Mouse (Mus musculus) heart, embryonic 13.5 days (tissue): ENCODE measurements at regions not wholly inside any gene's neighbourhood (a gene's known extent, or its start where the extent isn't known, plus 50 kb on each side); places are given as distances from the start of the nearest gene placed in this dataset.

ENCODE experiments used
- ATAC-seq: fragments of 200-750 bp; cut with Nextera tagmentation; 2 replicates; pipeline ENCODE4 v1.8.0; 2017; ENCODE audit warnings: moderate TSS enrichment; ENCODE audit not compliant: insufficient number of reproducible peaks, low FRiP score, low TSS enrichment; ENCODE audit errors: extremely low read depth
- H3K27ac ChIP-seq: fragments of 300-500 bp; sonication (generic); replicated peaks from 2 replicates; pipeline ENCODE4 v1.5.1; 2015; ENCODE audit warnings: moderate library complexity, mild to moderate bottlenecking, inconsistent platforms
- H3K27me3 ChIP-seq: fragments of 300-500 bp; sonication (generic); replicated peaks from 2 replicates; pipeline ENCODE4 v1.6.1; 2015; ENCODE audit warnings: mild to moderate bottlenecking, inconsistent platforms
- H3K36me3 ChIP-seq: fragments of 300-500 bp; sonication (generic); 2 replicates; pipeline ENCODE4 v1.6.1; 2015; ENCODE audit warnings: mild to moderate bottlenecking, inconsistent platforms
- H3K4me1 ChIP-seq: fragments of 300-500 bp; sonication (generic); 2 replicates; pipeline ENCODE4 v1.6.1; 2015; ENCODE audit warnings: inconsistent platforms
- H3K4me2 ChIP-seq: fragments of 300-500 bp; sonication (generic); 2 replicates; pipeline ENCODE4 v1.6.1; 2015; ENCODE audit warnings: inconsistent platforms, mild to moderate bottlenecking, moderate library complexity
- H3K4me3 ChIP-seq: fragments of 300-500 bp; sonication (generic); 2 replicates; pipeline ENCODE4 v1.5.1; 2015; ENCODE audit warnings: moderate library complexity, mild to moderate bottlenecking, inconsistent platforms
- H3K9ac ChIP-seq: fragments of 300-500 bp; sonication (generic); 2 replicates; pipeline ENCODE4 v1.6.1; 2015; ENCODE audit warnings: inconsistent platforms, mild to moderate bottlenecking, moderate library complexity
- H3K9me3 ChIP-seq: fragments of 300-500 bp; sonication (generic); 2 replicates; pipeline ENCODE4 v1.6.1; 2016; ENCODE audit warnings: inconsistent platforms
- WGBS: fragments of 180-500 bp; shearing (Covaris S2); methylation state at CpG from one replicate; pipeline ENCODE4 v1.1.7; 2015; ENCODE audit warnings: mixed read lengths; 5-methylcytosine and 5-hydroxymethylcytosine counted together

- Histone ChIP-seq H3K9ac (no peak overlapping the region), H3K9me3 (no peaks in the 10 kb centered on the region), H3K36me3 (no peaks in the 10 kb centered on the region), H3K27ac (peak overlapping the region; percentile 76), H3K4me3 (no peak overlapping the region), H3K4me1 (peaks cover 17% of the 10 kb centered on the region), H3K27me3 (no peaks in the 10 kb centered on the region), H3K4me2 (peak overlapping the region; percentile 22; the same call in 1 of the 2 replicates)
- ATAC-seq: no peak; the same call in 1 of the 2 replicates
- WGBS: 49% methylated on average over 7 of the region's 7 CpGs
Observed at GRCm38 (mm10) chr1:50697333-50698216, 202.9 kb upstream of the Tmeff2 start.

- no peaks in the 10 kb centered on the region for H3K36me3 ChIP-seq
- H3K4me2 ChIP-seq: no peak overlapping the region
- 82% methylated on average over 2 of the region's 2 CpGs for WGBS
- H3K27me3 ChIP-seq: no peaks in the 10 kb centered on the region
- no peaks in the 10 kb centered on the region for H3K4me1 ChIP-seq
- no peaks in the 10 kb centered on the region for H3K9me3 ChIP-seq
- H3K27ac ChIP-seq: no peak overlapping the region
- H3K4me3 ChIP-seq: no peak overlapping the region
- H3K9ac ChIP-seq: no peak overlapping the region
- no peak for ATAC-seq
Observed at GRCm38 (mm10) chr1:50704639-50705038, 195.8 kb upstream of the Tmeff2 start.

GRCm38 (mm10) chr1:50745049-50745448, 155.4 kb upstream of the Tmeff2 start:
- WGBS: 82% methylated on average over 5 of the region's 5 CpGs
- no peaks in the 10 kb centered on the region for H3K4me1 ChIP-seq
- H3K4me2 ChIP-seq: no peak overlapping the region
- H3K9ac ChIP-seq: no peak overlapping the region
- no peaks in the 10 kb centered on the region for H3K36me3 ChIP-seq
- ATAC-seq: no peak
- H3K27me3 ChIP-seq: no peaks in the 10 kb centered on the region
- H3K27ac ChIP-seq: no peak overlapping the region
- H3K9me3 ChIP-seq: no peaks in the 10 kb centered on the region
- H3K4me3 ChIP-seq: no peak overlapping the region

GRCm38 (mm10) chr1:50770211-50770610, 130.2 kb upstream of the Tmeff2 start:
- ATAC-seq: no peak
- H3K27me3 ChIP-seq: no peaks in the 10 kb centered on the region
- H3K4me3 ChIP-seq: no peak overlapping the region
- H3K4me2 ChIP-seq: no peak overlapping the region
- no peaks in the 10 kb centered on the region for H3K36me3 ChIP-seq
- H3K27ac ChIP-seq: no peak overlapping the region
- H3K9me3 ChIP-seq: no peaks in the 10 kb centered on the region
- no peak overlapping the region for H3K9ac ChIP-seq
- no peaks in the 10 kb centered on the region for H3K4me1 ChIP-seq

DNA sequence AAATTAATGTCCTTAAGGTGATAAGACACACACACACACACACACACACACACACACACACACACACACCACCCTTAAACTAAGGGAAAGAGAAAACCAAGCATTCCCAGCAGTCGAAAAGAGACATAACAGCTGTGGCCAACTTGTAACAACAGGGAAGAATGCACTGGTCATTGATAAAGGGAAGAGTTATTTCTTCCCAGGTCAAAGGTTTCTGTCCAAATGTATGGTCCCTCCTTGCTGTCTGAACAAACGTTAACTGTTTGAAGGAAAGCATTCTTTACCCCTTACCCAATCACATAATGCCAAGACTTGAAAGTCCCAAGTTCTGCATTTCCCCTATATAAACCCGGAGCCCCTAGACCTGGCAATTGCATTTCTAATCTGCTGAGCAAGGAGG, 105.2 kb upstream of the Tmeff2 start:
- Histone ChIP-seq H3K27ac (no peak overlapping the region), H3K9ac (no peak overlapping the region), H3K4me3 (no peak overlapping the region), H3K27me3 (no peaks in the 10 kb centered on the region), H3K4me1 (no peaks in the 10 kb centered on the region), H3K36me3 (no peaks in the 10 kb centered on the region), H3K9me3 (no peaks in the 10 kb centered on the region), H3K4me2 (no peak overlapping the region)
- ATAC-seq: no peak
- 52% methylated on average over 3 of the region's 3 CpGs for WGBS

DNA sequence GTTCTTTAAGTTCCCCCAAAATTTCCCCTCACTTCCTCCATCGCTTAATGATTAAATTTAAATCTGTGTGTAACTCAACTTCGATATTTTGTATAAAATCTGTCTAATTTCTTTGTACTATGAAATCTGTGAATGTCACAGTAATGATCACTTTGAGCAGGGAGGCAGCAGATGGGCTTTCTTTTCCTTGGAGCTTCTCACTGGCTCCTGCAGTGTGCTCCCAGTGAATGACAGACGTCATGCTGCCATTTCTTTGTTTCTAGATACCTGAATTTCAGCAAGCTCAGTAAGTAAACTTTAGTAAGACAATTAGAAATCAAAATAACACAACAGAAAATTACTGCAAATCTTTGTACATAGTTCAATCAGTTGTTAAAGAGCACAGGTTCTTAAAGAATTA, 102.3 kb upstream of the Tmeff2 start:
- H3K4me2 ChIP-seq: no peak overlapping the region
- no peak overlapping the region for H3K4me3 ChIP-seq
- H3K27ac ChIP-seq: no peak overlapping the region
- H3K27me3 ChIP-seq: no peaks in the 10 kb centered on the region
- H3K9ac ChIP-seq: no peak overlapping the region
- H3K9me3 ChIP-seq: no peaks in the 10 kb centered on the region
- H3K4me1 ChIP-seq: no peaks in the 10 kb centered on the region
- no peaks in the 10 kb centered on the region for H3K36me3 ChIP-seq
- ATAC-seq: no peak
- WGBS: 60% methylated on average over 3 of the region's 3 CpGs

DNA sequence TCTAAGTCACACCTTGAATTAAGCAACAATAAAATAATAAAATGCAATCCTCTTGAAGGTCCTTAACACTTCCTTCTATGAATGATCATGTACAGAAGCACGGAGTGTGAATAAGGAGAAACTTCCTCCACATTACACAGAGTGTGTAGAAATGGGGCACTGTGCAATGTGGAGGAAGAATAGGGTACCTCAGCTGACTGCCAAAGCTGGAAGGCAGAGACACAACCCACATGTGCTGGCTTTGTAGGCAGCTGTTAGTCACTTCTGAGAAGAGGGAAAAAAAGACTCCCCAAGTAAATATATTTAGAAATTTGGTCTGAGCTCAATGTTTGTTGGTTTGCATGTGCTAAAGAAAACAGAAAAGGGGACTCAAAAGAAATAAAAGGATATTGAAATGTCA, 94.1 kb upstream of the Tmeff2 start:
- no peak overlapping the region for H3K4me2 ChIP-seq
- no peaks in the 10 kb centered on the region for H3K27me3 ChIP-seq
- H3K9ac ChIP-seq: no peak overlapping the region
- H3K4me3 ChIP-seq: no peak overlapping the region
- no peaks in the 10 kb centered on the region for H3K36me3 ChIP-seq
- no peaks in the 10 kb centered on the region for H3K9me3 ChIP-seq
- no peak overlapping the region for H3K27ac ChIP-seq
- no peaks in the 10 kb centered on the region for H3K4me1 ChIP-seq
- no peak for ATAC-seq
- WGBS: 75% methylated on average over 1 of the region's 1 CpGs

DNA sequence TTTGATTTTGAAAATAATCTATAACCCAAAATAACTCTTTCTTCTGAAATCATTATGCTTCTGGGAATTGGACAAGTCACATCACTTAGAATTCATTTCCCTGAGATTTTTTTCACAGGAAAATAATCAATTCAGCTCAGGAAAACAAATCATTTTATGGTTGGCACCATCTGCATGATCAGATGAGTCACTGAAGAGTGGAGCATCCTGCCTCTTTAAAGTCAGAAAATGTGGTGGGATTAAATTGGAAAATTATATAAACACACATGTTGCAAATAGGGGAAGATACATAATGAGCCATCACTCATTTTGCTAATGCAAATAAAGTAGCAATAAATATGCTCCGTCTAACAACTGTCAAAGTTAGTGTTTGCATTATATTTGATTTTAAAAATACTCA, 93.6 kb upstream of the Tmeff2 start:
- 0 out of 2 replicates have a peak, but pooled peaks cover under 1% of the 10 kb centered on the region for H3K9me3 ChIP-seq
- WGBS: 53% methylated on average over 1 of the region's 1 CpGs
- H3K36me3 ChIP-seq: no peaks in the 10 kb centered on the region
- H3K27me3 ChIP-seq: no peaks in the 10 kb centered on the region
- H3K27ac ChIP-seq: no peak overlapping the region
- H3K9ac ChIP-seq: no peak overlapping the region
- H3K4me2 ChIP-seq: no peak overlapping the region
- no peak for ATAC-seq
- no peaks in the 10 kb centered on the region for H3K4me1 ChIP-seq
- no peak overlapping the region for H3K4me3 ChIP-seq

- H3K9ac ChIP-seq: no peak overlapping the region
- H3K27me3 ChIP-seq: no peaks in the 10 kb centered on the region
- H3K4me3 ChIP-seq: no peak overlapping the region
- no peaks in the 10 kb centered on the region for H3K4me1 ChIP-seq
- H3K36me3 ChIP-seq: no peaks in the 10 kb centered on the region
- H3K4me2 ChIP-seq: no peak overlapping the region
- H3K9me3 ChIP-seq: no peaks in the 10 kb centered on the region
- 53% methylated on average over 1 of the region's 1 CpGs for WGBS
- no peak overlapping the region for H3K27ac ChIP-seq
- ATAC-seq: no peak
Observed at GRCm38 (mm10) chr1:50831663-50832062, 68.8 kb upstream of the Tmeff2 start.

DNA sequence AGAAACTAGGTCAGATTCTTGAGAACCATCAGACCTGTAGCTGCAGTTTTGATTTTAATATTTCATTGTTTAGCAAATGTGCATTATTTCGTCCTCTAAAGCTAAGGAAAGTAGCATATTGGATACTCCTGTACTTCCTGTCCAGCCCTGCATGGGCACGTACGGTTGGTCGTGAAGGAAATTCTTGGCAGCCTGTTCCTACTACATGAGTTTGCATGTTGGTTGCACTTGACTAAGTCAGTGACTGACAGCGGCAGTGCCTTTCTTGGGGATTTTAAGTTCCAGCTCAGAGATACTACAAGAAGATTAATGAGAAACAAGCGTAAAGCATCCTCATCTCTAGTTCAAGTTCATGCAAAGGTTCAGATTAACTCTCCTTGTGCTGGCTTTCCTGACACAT, 64.3 kb upstream of the Tmeff2 start:
- H3K27me3 ChIP-seq: no peaks in the 10 kb centered on the region
- no peak overlapping the region for H3K4me2 ChIP-seq
- no peak for ATAC-seq
- WGBS: 67% methylated on average over 6 of the region's 6 CpGs
- no peaks in the 10 kb centered on the region for H3K9me3 ChIP-seq
- no peak overlapping the region for H3K27ac ChIP-seq
- H3K9ac ChIP-seq: no peak overlapping the region
- no peaks in the 10 kb centered on the region for H3K4me1 ChIP-seq
- H3K4me3 ChIP-seq: no peak overlapping the region
- no peaks in the 10 kb centered on the region for H3K36me3 ChIP-seq

GRCm38 (mm10) chr1:50847156-50847555, 53.3 kb upstream of the Tmeff2 start:
- no peaks in the 10 kb centered on the region for H3K36me3 ChIP-seq
- no peak overlapping the region for H3K4me2 ChIP-seq
- 55% methylated on average over 1 of the region's 1 CpGs for WGBS
- H3K9me3 ChIP-seq: no peaks in the 10 kb centered on the region
- H3K4me1 ChIP-seq: no peaks in the 10 kb centered on the region
- no peak for ATAC-seq
- H3K27ac ChIP-seq: no peak overlapping the region
- H3K4me3 ChIP-seq: no peak overlapping the region
- H3K9ac ChIP-seq: no peak overlapping the region
- H3K27me3 ChIP-seq: no peaks in the 10 kb centered on the region
